Mouse (Mus musculus) heart, embryonic 12.5 days (tissue): ENCODE measurements around the gene Tnnt2. TPM values are rescaled to one million over a fixed set of nuclear protein-coding genes. Genes with fewer than 3 reads are reported as not detected.

ENCODE experiments used
- ATAC-seq: fragments of 200-750 bp; cut with Nextera tagmentation; 2 replicates; pipeline ENCODE4 v1.8.0; 2017; ENCODE audit warnings: moderate TSS enrichment, moderate library complexity; ENCODE audit not compliant: insufficient number of reproducible peaks, low FRiP score
- H3K27ac ChIP-seq: fragments of 300-500 bp; sonication (generic); 2 replicates; pipeline ENCODE4 v1.5.1; 2016; ENCODE audit warnings: mild to moderate bottlenecking, moderate library complexity; ENCODE audit not compliant: poor library complexity, severe bottlenecking
- H3K27me3 ChIP-seq: fragments of 300-500 bp; sonication (generic); replicated peaks from 2 replicates; pipeline ENCODE4 v1.6.1; 2016; ENCODE audit warnings: mild to moderate bottlenecking, moderate library complexity
- H3K36me3 ChIP-seq: fragments of 300-500 bp; sonication (generic); 2 replicates; pipeline ENCODE4 v1.6.1; 2016; ENCODE audit warnings: mild to moderate bottlenecking, moderate library complexity
- H3K4me1 ChIP-seq: fragments of 300-500 bp; sonication (generic); replicated peaks from 2 replicates; pipeline ENCODE4 v1.6.1; 2016; ENCODE audit warnings: mild to moderate bottlenecking
- H3K4me2 ChIP-seq: fragments of 300-500 bp; sonication (generic); 2 replicates; pipeline ENCODE4 v1.6.1; 2016; ENCODE audit warnings: mild to moderate bottlenecking, moderate library complexity
- H3K4me3 ChIP-seq: fragments of 300-500 bp; sonication (generic); 2 replicates; pipeline ENCODE4 v1.5.1; 2016; ENCODE audit warnings: mild to moderate bottlenecking
- H3K9ac ChIP-seq: fragments of 300-500 bp; sonication (generic); 2 replicates; pipeline ENCODE4 v1.6.1; 2016; ENCODE audit warnings: mild to moderate bottlenecking, moderate library complexity
- H3K9me3 ChIP-seq: fragments of 300-500 bp; sonication (generic); replicated peaks from 2 replicates; pipeline ENCODE4 v1.6.1; 2016; ENCODE audit warnings: mild to moderate bottlenecking, moderate library complexity
- WGBS: fragments of 180-500 bp; shearing (Covaris S2); methylation state at CpG from one replicate; pipeline ENCODE4 v1.1.7; 2016; 5-methylcytosine and 5-hydroxymethylcytosine counted together
- polyA plus RNA-seq: library from polyadenylated mRNA; unstranded; fragments of >200 nt; fragmentation: Nextera tagmentation; extraction: Ambion mirVana; gene quantifications from 2 replicates; pipeline ENCODE4 v1.2.1, GENCODE M21; 2016

Gene Tnnt2
- polyA plus RNA-seq, 1 experiment from 2014 or later: 5,319 TPM

DNA sequence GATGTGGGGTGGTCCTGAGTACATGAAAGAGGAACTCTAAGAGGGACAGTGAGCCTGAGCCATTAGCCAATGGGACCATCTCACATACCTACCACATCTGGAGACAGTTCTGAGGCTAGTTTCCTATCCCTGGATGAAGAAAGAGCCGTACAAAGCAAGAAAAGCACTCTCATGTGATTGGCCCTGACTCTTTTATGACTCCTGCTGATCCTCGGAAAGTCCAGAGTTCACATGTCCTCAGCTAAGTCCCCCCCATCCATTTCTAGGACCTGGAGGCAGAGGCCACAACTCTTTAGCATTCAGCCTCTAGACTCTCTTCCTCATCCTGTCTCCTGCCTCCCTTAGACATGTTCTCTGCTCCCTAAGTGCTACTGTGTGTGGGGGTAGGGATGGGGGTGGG, 41.1 kb downstream of the Tnnt2 start:
- 81% methylated on average over 2 of the region's 2 CpGs for WGBS
- Histone ChIP-seq H3K36me3 (no peaks in the 10 kb centered on the region), H3K27me3 (peaks cover 13% of the 10 kb centered on the region; the same call in 1 of the 2 replicates), H3K4me1 (no peaks in the 10 kb centered on the region), H3K4me2 (no peak overlapping the region), H3K9ac (no peak overlapping the region), H3K9me3 (no peaks in the 10 kb centered on the region), H3K4me3 (no peak overlapping the region), H3K27ac (no peak overlapping the region)
- ATAC-seq: no peak

DNA sequence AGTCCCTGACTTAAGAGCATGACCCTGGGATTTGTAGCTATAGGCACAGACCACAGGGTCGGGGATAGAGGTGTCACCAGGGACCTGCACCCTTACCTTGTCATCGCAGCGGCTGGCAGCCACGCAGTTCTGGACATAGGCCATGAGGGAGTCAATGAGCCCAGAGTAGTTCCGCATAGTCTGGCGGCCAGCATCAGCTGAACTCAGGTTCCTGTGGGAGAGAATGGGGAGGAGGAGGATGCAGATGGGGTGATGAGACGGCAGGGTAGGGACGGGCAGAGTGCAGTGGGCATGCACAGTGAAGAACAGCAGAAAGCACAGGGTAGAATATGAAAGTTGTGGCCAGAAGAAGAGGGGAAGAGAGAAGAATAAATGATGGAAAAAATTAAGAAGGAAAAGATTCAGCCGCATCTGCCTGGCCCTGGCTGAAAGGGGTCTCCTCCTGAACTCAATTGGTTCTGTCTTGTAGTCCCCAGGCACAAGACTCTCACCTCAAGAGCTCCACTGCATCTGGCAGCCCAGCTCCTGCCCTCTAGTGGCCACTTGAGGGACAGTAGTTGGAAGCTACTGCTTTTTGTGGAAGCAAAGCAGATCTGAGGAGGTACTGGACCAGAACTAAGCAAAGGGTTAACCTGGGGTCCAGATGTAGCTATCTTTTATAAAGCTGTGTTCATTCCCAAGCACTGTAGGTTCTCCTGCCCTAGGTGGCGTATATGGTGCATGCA, 46.4 kb downstream of the Tnnt2 start:
- H3K36me3 ChIP-seq: no peaks in the 10 kb centered on the region
- no peak overlapping the region for H3K27ac ChIP-seq
- no peak; the same call in 1 of the 2 replicates for ATAC-seq
- no peak overlapping the region for H3K9ac ChIP-seq
- H3K27me3 ChIP-seq: peaks cover 23% of the 10 kb centered on the region; the same call in 1 of the 2 replicates
- H3K9me3 ChIP-seq: no peaks in the 10 kb centered on the region
- 66% methylated on average over 10 of the region's 10 CpGs for WGBS
- H3K4me3 ChIP-seq: no peak overlapping the region
- H3K4me2 ChIP-seq: no peak overlapping the region
- no peaks in the 10 kb centered on the region for H3K4me1 ChIP-seq

DNA sequence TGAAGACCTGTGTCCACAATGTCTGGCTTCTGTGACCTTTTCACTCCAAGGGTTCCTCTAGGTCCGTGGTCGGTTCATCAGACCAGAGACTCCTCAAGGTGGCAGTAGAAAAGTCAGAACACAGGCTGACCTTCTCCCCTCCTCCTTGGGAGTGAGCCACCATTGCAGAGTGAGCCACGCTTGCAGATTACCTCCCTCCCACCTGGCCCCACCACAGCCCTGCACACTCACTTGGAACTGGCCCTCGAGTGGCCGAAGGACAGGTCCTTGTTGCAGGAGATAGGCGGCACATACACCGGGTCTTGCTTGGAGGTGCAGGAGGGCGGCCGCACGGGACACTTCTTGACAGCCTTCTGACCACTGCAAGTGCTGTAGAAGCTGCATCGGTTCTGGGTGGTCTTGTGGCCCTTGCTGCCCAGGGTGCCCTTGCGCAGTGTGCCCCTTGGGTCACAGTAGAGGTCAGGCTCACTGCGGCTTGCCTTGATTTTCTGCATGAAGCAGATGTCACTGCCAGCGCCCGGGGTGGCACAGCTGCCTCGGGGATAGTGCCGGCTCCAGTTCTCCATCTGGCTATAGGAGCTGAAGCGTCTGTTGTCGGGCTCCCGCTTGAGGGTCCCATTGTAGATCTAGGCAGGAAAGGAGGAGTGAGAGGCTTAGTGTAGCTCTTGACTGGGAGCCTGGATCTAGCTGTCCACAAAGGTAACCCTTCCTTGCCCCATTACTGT, 53.5 kb downstream of the Tnnt2 start:
- Histone ChIP-seq H3K9ac (no peak overlapping the region), H3K4me2 (no peak overlapping the region), H3K9me3 (no peaks in the 10 kb centered on the region), H3K4me3 (no peak overlapping the region), H3K36me3 (no peaks in the 10 kb centered on the region), H3K4me1 (no peaks in the 10 kb centered on the region), H3K27ac (no peak overlapping the region), H3K27me3 (peaks cover 46% of the 10 kb centered on the region)
- ATAC-seq: no peak
- WGBS: 75% methylated on average over 20 of the region's 20 CpGs

DNA sequence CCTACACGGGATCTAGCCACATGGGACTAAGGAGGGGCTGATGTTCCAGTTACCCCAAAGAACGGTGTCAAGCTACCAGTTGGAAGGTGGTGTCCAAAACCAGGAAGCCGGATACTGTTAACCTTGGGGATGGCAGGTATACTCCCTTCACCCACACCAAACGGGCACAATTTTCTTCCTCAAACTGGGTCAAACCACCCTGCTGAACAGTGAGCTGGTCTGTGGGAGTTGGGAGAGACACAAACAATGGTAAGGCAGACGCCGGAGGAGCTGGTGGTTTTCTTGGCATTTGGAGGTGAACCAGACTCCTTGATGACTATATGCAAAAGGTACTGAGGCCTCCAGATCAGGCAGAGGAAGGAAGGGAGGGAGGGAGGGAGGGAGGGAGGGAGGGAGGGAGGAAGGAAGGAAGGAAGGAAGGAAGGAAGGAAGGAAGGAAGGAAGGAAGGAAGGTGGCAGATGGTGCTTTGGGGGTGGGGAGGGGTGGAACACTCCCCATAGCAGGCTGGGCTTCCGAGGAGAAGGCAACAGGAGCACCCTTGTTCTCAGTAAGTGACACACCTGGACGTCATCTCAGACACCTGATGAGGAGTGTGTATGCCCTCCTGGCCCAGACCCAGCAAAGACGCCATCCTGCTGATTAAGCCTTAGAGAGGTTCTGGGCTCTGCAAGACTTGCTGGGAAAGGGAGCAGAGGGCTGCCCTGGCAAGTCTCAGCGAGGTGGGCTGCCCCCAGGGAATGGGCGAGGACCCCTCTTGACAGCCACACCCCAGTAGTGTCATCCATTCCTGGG, 55.5 kb downstream of the Tnnt2 start:
- no peaks in the 10 kb centered on the region for H3K4me1 ChIP-seq
- H3K9me3 ChIP-seq: no peaks in the 10 kb centered on the region
- no peak for ATAC-seq
- no peak overlapping the region for H3K27ac ChIP-seq
- H3K4me3 ChIP-seq: no peak overlapping the region
- 66% methylated on average over 11 of the region's 11 CpGs for WGBS
- peaks cover 46% of the 10 kb centered on the region for H3K27me3 ChIP-seq
- H3K36me3 ChIP-seq: no peaks in the 10 kb centered on the region
- H3K9ac ChIP-seq: no peak overlapping the region
- no peak overlapping the region for H3K4me2 ChIP-seq

DNA sequence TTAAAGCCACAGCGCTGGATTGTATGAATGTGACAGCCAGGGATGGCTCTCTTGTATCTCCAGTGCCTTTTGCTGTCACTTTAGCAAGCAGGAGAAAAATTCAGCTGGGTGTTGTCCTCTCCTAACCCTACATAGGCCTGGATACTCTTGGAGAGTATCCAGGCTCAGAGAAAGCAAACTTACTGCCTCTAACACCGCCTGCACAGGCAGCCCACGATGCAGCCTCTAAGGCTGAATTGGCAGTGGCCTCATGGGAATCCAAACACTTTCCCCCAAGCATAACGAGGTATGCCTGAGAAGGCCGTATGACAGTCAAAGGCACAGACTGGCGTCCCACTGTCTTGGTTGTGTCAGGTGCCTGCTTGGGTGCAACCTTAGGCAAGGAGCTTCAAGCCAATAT, 56.1 kb downstream of the Tnnt2 start:
- 71% methylated on average over 6 of the region's 6 CpGs for WGBS
- no peak overlapping the region for H3K4me3 ChIP-seq
- no peaks in the 10 kb centered on the region for H3K4me1 ChIP-seq

DNA sequence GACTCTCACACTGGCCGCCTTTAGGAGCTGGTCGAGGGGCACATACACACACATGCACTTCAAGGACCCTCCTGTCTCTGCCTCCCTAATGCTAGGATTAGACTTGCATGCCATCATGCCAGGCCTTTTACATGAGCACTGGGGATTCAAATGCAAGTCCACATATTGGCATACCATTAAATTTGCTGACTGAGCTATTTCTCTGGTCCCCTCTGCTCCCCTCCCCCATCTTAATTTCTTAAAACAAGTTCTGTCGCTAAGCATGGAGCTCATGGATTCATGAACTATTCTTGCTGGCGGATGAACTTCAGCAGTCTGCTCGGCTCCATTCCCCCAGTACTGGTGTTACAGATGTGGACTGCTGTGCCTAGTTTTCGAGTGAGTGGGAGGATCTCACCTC, 56.6 kb downstream of the Tnnt2 start:
- ATAC-seq: no peak
- Histone ChIP-seq H3K9ac (no peak overlapping the region), H3K27me3 (peaks cover 42% of the 10 kb centered on the region), H3K9me3 (no peaks in the 10 kb centered on the region), H3K27ac (no peak overlapping the region), H3K4me1 (no peaks in the 10 kb centered on the region), H3K4me3 (no peak overlapping the region), H3K36me3 (no peaks in the 10 kb centered on the region), H3K4me2 (no peak overlapping the region)
- 81% methylated on average over 6 of the region's 6 CpGs for WGBS

More for the DNA sequence above, 56.1 kb downstream of the Tnnt2 start:
- no peak for ATAC-seq
- Histone ChIP-seq H3K4me2 (no peak overlapping the region), H3K27ac (no peak overlapping the region), H3K9ac (no peak overlapping the region), H3K36me3 (no peaks in the 10 kb centered on the region), H3K27me3 (peaks cover 43% of the 10 kb centered on the region), H3K9me3 (no peaks in the 10 kb centered on the region)

DNA sequence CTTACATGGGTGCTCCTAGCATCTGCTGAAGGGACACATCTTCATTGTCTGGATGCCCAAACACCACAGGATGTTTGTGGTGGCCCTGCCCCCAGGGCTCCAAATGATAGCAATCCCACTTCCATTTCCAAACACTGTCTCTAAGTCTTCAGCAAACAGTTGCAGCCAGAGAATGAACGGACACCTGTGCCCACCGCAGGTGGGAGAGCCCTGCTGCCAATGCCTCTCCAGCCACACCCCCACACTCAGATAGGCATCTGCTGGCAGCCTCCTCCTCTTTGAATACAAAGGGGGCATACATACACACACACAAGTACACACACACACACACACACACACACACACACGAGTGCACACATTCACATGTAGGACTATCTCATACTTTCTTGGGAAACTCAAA, 57.2 kb downstream of the Tnnt2 start:
- Histone ChIP-seq H3K9ac (no peak overlapping the region), H3K4me1 (no peaks in the 10 kb centered on the region), H3K27ac (no peak overlapping the region), H3K4me3 (no peak overlapping the region), H3K36me3 (no peaks in the 10 kb centered on the region), H3K9me3 (no peaks in the 10 kb centered on the region), H3K27me3 (peaks cover 37% of the 10 kb centered on the region), H3K4me2 (no peak overlapping the region)
- no peak for ATAC-seq
- 90% methylated on average over 3 of the region's 3 CpGs for WGBS

DNA sequence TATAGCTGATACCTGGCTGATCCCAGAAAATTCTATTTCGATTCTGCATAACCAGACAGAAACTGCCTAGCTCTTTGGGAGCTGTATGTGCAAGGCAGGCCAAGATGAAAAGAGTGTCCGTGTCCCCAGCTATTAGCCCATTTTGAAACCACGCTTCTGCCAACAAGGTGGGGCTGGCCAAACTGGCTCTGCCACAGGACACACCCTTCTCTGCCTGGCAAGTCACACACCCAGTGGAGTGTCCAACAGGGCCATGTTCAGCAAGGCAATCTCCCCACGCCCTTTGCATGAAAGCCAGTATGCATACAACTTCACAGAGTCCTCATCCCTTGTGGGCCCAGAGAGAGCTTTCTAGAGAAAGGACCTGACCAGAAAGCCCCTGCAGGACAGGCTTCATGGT, 59.2 kb downstream of the Tnnt2 start:
- Histone ChIP-seq H3K36me3 (no peaks in the 10 kb centered on the region), H3K4me3 (no peak overlapping the region), H3K4me1 (no peaks in the 10 kb centered on the region), H3K9ac (no peak overlapping the region), H3K27ac (no peak overlapping the region), H3K9me3 (no peaks in the 10 kb centered on the region), H3K27me3 (peaks cover 42% of the 10 kb centered on the region), H3K4me2 (no peak overlapping the region)
- ATAC-seq: no peak
- WGBS: 81% methylated on average over 4 of the region's 4 CpGs

DNA sequence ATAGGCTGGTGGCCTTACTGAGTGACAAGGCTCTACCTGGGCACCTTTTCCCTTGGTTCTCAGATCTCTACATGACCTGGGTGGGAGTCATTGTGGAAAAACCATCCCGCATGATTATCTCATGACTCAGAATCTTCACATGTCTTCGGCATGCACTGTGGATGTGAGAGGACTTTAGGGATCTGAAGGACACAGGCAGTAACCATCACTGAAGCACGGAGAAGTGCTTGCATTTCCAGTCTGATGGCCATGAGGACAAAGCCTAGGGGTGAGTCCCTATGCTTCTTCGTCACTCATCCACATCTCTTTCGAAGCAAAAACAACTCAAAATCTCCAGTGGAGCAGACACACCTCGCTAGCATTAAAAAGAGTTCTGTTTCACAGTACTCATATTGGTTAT, 63.1 kb downstream of the Tnnt2 start:
- Histone ChIP-seq H3K4me2 (no peak overlapping the region), H3K4me3 (no peak overlapping the region), H3K27me3 (peaks cover 52% of the 10 kb centered on the region), H3K4me1 (no peaks in the 10 kb centered on the region), H3K36me3 (no peaks in the 10 kb centered on the region), H3K9me3 (no peaks in the 10 kb centered on the region), H3K9ac (no peak overlapping the region), H3K27ac (no peak overlapping the region)
- 79% methylated on average over 6 of the region's 6 CpGs for WGBS
- no peak for ATAC-seq

DNA sequence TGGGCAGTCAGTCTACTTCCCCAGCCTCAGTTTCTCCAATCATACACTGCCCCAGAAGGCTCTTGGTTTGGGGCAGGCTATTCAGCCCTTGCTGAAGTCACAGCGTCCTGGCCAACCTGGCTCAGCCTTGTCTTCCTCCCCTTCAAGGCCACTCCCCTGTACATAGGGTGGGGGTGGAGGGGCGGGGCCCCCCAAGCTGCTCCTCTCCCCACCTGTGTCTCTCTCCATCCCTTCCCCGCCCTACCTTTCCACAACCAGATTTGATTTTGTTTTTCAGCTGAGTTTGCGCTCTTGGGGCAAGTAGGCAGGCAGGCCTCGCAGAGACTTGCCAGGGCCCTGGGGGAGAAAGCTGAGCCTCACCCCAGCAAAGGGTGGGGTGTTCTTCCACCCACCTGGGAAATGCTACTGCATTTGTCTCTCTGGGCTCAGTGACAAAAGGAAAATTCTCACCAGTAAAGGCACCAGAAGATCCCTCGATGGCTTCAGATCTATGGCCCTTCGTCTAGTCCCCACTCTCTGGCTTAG, 63.9 kb downstream of the Tnnt2 start:
- H3K4me2 ChIP-seq: no peak overlapping the region
- H3K36me3 ChIP-seq: no peaks in the 10 kb centered on the region
- no peaks in the 10 kb centered on the region for H3K4me1 ChIP-seq
- H3K27me3 ChIP-seq: peaks cover 44% of the 10 kb centered on the region
- no peak overlapping the region for H3K4me3 ChIP-seq
- H3K27ac ChIP-seq: no peak overlapping the region
- H3K9me3 ChIP-seq: no peaks in the 10 kb centered on the region
- ATAC-seq: no peak
- H3K9ac ChIP-seq: no peak overlapping the region
- WGBS: 70% methylated on average over 7 of the region's 7 CpGs
